Mouse (Mus musculus) midbrain, postnatal 0 days (tissue): ENCODE data around the gene Wdr34. TPM values are rescaled to one million over a fixed set of nuclear protein-coding genes. Genes with fewer than 3 reads are reported as not detected.
A peak's percentile ranks its signal among the peaks of the same experiment; 100 is the strongest.

ENCODE experiments used
- ATAC-seq: fragments of 200-750 bp; cut with Nextera tagmentation; 2 replicates; pipeline ENCODE4 v1.8.0; 2017; ENCODE audit warnings: moderate number of reproducible peaks, mild to moderate bottlenecking, moderate TSS enrichment, moderate library complexity; ENCODE audit not compliant: low FRiP score
- DNase-seq: peaks from one replicate; pipeline ENCODE4 v3.0.0-alpha.2; 2015; ENCODE audit warnings: low spot score
- H3K27ac ChIP-seq: fragments of 300-500 bp; sonication (generic); 2 replicates; pipeline ENCODE4 v1.5.1; 2014; ENCODE audit warnings: low read depth, mild to moderate bottlenecking, low read length, mixed read lengths
- H3K27me3 ChIP-seq: fragments of 300-500 bp; sonication (generic); 2 replicates; pipeline ENCODE4 v1.6.1; 2014; ENCODE audit warnings: low read length, control low read depth, mixed read lengths; ENCODE audit not compliant: insufficient read depth
- H3K36me3 ChIP-seq: fragments of 300-500 bp; sonication (generic); 2 replicates; pipeline ENCODE4 v1.6.1; 2014; ENCODE audit warnings: low read length, control low read depth, mixed read lengths; ENCODE audit not compliant: insufficient read depth
- H3K4me1 ChIP-seq: fragments of 300-500 bp; sonication (generic); 2 replicates; pipeline ENCODE4 v1.6.1; 2014; ENCODE audit warnings: mild to moderate bottlenecking, control low read depth, antibody characterized with exemption, low read length, mixed read lengths; ENCODE audit not compliant: insufficient read depth
- H3K4me2 ChIP-seq: fragments of 300-500 bp; sonication (generic); 2 replicates; pipeline ENCODE4 v1.6.1; 2014; ENCODE audit warnings: low read depth, mild to moderate bottlenecking, low read length, mixed read lengths; ENCODE audit not compliant: poor library complexity, severe bottlenecking
- H3K4me3 ChIP-seq: fragments of 300-500 bp; sonication (generic); 2 replicates; pipeline ENCODE4 v1.5.1; 2014; ENCODE audit warnings: low read depth, mild to moderate bottlenecking, low read length, moderate library complexity
- H3K9ac ChIP-seq: fragments of 300-500 bp; sonication (generic); replicated peaks from 2 replicates; pipeline ENCODE4 v1.6.1; 2014; ENCODE audit warnings: mild to moderate bottlenecking, low read length, moderate library complexity, mixed read lengths; ENCODE audit not compliant: poor library complexity, severe bottlenecking
- H3K9me3 ChIP-seq: fragments of 300-500 bp; sonication (generic); 2 replicates; pipeline ENCODE4 v1.6.1; 2016; ENCODE audit warnings: low read length, control low read depth
- CTCF ChIP-seq: IDR thresholded peaks from 2 replicates; pipeline ENCODE4 v1.5.1; 2016; ENCODE audit warnings: antibody characterized with exemption, mild to moderate bottlenecking
- WGBS: fragments of 180-500 bp; shearing (Covaris S2); extraction: QIAGEN DNeasy Blood & Tissue Kit; methylation state at CpG from one replicate; pipeline ENCODE4 v1.1.7; 2014; 5-methylcytosine and 5-hydroxymethylcytosine counted together
- polyA plus RNA-seq: library from polyadenylated mRNA; unstranded; fragments of >200 nt; fragmentation: Nextera tagmentation; extraction: Ambion mirVana; gene quantifications from 2 replicates; pipeline ENCODE4 v1.2.1, GENCODE M21; 2015
- total RNA-seq: library from RNA; depleted of rRNA; stranded (reverse); fragments of >200 nt; gene quantifications from 2 replicates; pipeline ENCODE4 v1.2.3, GENCODE M21; 2014

The Wdr34 gene
- total and polyA plus RNA-seq, 2 experiments from 2014 or later = 82.7 to 87.3 TPM

DNA sequence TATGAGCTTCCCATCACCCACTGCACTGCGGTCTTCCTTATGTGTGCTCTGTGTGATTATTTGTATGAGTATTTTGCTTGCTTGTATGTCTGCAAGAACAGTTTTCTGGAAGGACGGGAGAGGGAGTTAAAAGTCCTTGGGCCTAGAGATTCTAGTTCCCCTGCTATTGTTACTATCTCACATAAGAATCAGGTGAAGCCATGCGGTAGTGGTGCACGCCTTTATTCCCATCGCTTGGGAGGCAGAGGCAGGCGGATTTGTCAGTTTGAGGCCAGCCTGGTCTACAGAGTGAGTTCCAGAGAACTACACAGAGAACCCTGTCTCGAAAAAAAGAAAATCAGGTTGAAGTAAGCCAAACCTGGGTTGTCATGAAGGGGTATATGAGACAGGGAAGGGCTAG is 24.2 kb upstream of the Wdr34 start:
- Histone ChIP-seq H3K36me3 (peaks cover 16% of the 10 kb centered on the region), H3K9me3 (no peaks in the 10 kb centered on the region), H3K4me3 (no peak overlapping the region), H3K27ac (no peak overlapping the region), H3K4me2 (no peak overlapping the region), H3K4me1 (peaks cover 3% of the 10 kb centered on the region; the same call in 1 of the 2 replicates), H3K27me3 (no peaks in the 10 kb centered on the region), H3K9ac (no peak overlapping the region)
- no peak for TF ChIP-seq CTCF
- WGBS = 74% methylated on average over 7 of the region's 7 CpGs
- DNase-seq (no peak), ATAC-seq (no peak)

DNA sequence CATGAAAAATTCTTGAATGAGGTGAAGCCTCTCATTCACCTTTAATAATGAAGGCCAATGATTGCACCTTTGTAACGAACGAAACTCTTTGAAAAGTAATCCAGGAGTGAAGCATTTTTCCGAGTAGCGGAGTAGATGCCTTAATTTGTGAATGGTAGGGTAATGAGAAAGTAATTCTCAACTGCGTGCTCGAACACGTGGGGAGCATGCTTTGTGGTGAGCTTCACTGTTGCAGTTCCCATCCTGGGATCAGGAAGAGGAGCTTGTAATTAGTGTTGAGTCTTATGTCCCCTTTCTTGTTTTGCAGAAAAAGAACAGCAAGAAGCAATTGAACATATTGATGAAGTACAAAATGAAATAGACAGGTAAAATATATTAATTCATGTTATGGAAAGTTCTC is 19.3 kb upstream of the Wdr34 start:
- H3K9ac ChIP-seq = no peak overlapping the region
- TF ChIP-seq CTCF = no peak
- no peaks in the 10 kb centered on the region for H3K27me3 ChIP-seq
- H3K9me3 ChIP-seq = no peaks in the 10 kb centered on the region
- H3K4me3 ChIP-seq = peak overlapping the region; percentile 60
- H3K4me2 ChIP-seq = peak overlapping the region; percentile 78
- no peak for DNase-seq
- peaks cover 7% of the 10 kb centered on the region; the same call in 1 of the 2 replicates for H3K4me1 ChIP-seq
- WGBS = 20% methylated on average over 7 of the region's 7 CpGs
- no peak for ATAC-seq
- peaks cover 7% of the 10 kb centered on the region; the same call in 1 of the 2 replicates for H3K36me3 ChIP-seq
- H3K27ac ChIP-seq = no peak overlapping the region

- Histone ChIP-seq H3K27me3 (no peaks in the 10 kb centered on the region), H3K9ac (peak overlapping the region; percentile 94), H3K4me3 (peak overlapping the region; percentile 60), H3K36me3 (peaks cover 7% of the 10 kb centered on the region; the same call in 1 of the 2 replicates), H3K9me3 (no peaks in the 10 kb centered on the region), H3K4me2 (peak overlapping the region; percentile 78), H3K27ac (peak overlapping the region; percentile 97), H3K4me1 (peaks cover 12% of the 10 kb centered on the region; the same call in 1 of the 2 replicates)
- DNase-seq (peak; percentile 53), ATAC-seq (peak; percentile 41)
- no peak for TF ChIP-seq CTCF
- WGBS = under 1% methylated on average over 47 of the region's 69 CpGs
These were observed 18.6 kb upstream of the Wdr34 start for GRCm38 (mm10) chr2:30067031-30067888.

DNA sequence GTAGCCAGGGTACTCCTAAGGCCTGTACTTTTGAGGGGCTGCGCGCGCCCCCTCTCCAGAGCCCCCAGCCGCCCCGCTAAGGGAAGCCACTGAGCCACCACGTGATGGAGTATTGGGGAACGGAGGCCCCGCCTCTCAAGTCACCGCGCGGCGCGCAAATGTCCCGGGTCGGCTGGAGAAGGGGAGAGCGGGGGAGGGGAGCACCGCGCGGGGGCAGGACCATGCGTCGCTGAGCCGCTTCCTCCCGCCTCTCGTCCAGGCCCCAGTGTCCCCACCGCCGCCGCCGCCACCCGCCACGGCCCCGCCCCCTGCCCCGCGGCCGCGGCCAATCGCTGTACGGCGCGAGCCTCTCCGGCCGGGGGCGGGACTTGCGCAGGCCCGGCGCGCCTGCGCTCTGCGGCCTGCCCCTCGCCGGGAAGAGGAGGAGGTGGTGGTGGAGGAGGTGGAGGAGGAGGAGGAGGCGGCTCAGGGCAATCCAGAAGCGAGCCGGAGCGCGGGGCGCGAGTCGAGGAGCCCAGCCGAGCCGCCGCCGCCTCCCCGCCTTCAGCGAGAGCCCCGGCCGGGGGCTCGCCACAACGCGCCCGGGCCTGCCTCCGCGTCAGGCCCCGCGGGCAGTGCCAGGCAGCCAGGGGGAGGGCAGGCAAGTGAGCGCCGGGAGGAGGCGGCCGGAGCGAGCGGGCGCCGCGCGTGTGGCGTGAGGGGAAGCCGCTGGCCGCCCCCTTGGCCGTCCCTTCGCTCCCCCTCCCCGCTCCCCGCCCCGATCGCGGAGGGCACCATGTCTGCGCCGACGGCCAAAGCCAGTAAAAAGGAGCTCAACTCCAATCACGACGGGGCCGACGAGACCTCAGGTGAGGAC is 17.6 kb upstream of the Wdr34 start:
- Histone ChIP-seq H3K4me1 (peaks cover 12% of the 10 kb centered on the region; the same call in 1 of the 2 replicates), H3K4me3 (peak overlapping the region; percentile 60), H3K9ac (peak overlapping the region; percentile 94), H3K4me2 (peak overlapping the region; percentile 78), H3K9me3 (no peaks in the 10 kb centered on the region), H3K27ac (peak overlapping the region; percentile 97), H3K27me3 (no peaks in the 10 kb centered on the region), H3K36me3 (peaks cover 7% of the 10 kb centered on the region; the same call in 1 of the 2 replicates)
- ATAC-seq (peak; percentile 95), DNase-seq (peak; percentile 95)
- no peak for TF ChIP-seq CTCF
- 0% methylated on average over 55 of the region's 101 CpGs for whole genome bisulfite sequencing

DNA sequence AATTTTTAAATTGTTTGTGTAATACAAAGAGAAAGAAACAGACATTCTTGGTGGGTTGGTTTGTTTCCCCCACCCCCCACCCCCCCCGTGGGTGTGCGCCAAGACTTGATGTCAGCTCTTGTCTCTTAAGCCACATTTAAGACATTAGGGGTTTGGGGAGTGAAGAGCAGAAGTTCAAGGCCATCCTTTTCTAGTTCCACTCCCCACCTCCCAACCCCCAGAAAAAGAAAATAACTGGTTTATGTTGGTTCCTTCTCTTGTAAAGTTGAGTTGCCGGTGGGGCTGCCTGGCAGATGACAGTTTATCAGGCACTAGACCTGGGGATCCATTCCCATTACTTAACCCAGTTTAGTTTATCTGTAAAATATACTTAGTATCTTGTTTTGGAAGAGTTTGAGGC is 15.6 kb upstream of the Wdr34 start:
- H3K27me3 ChIP-seq = no peaks in the 10 kb centered on the region
- H3K9ac ChIP-seq = no peak overlapping the region
- H3K9me3 ChIP-seq = no peaks in the 10 kb centered on the region
- H3K4me2 ChIP-seq = no peak overlapping the region
- H3K36me3 ChIP-seq = peaks cover 3% of the 10 kb centered on the region; the same call in 1 of the 2 replicates
- ATAC-seq = no peak
- H3K4me3 ChIP-seq = no peak overlapping the region
- peaks cover 12% of the 10 kb centered on the region; the same call in 1 of the 2 replicates for H3K4me1 ChIP-seq
- no peak for DNase-seq
- WGBS = 33% methylated on average over 3 of the region's 3 CpGs
- no peak overlapping the region for H3K27ac ChIP-seq
- no peak for TF ChIP-seq CTCF
